Mouse (Mus musculus): ENCODE results near the gene Akap6.

Akap6 gene

GRCm38 (mm10) chr12:52848519-52848855 is 149.3 kb downstream of the Akap6 start:
- DNase-seq (ENCODE audit: low spot score) = no peak

- no peak for DNase-seq (ENCODE audit: low spot score)
Measured at GRCm38 (mm10) chr12:52849297-52849696, 150.1 kb downstream of the Akap6 start.

GRCm38 (mm10) chr12:52850332-52851036 is 151.3 kb downstream of the Akap6 start:
- no peak for DNase-seq (ENCODE audit: low spot score)

GRCm38 (mm10) chr12:52851221-52851620 is 152.0 kb downstream of the Akap6 start:
- DNase-seq (ENCODE audit: low spot score) = no peak

DNA sequence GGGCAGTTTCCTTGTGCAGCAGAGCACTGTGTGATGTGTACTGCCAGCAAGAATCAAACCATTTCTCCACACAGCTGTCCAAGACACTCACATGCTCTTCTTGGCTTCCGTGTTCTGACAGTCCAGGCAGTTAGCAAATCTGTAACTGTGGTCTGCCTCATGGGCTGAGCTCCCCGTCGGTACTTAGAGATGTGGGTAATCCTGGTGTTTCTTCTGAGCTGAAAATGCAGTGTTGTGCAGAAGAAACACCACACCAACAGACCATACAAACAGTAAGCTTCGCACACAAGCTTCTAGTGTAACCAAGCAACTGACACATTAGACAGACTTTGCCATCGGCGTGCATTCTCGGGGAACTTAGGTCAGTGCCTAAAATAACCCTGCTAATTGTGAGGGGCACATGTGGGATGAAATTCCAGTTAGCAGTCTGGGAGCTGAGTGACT is 155.1 kb downstream of the Akap6 start:
- no peak for DNase-seq (ENCODE audit: low spot score)

- no peak for DNase-seq (ENCODE audit: low spot score)
Measured at GRCm38 (mm10) chr12:52856104-52856503, 156.9 kb downstream of the Akap6 start.

GRCm38 (mm10) chr12:52857306-52857705 is 158.1 kb downstream of the Akap6 start:
- no peak for DNase-seq (ENCODE audit: low spot score)

- no peak for DNase-seq (ENCODE audit: low spot score)
Measured at GRCm38 (mm10) chr12:52861922-52862321, 162.7 kb downstream of the Akap6 start.

DNA sequence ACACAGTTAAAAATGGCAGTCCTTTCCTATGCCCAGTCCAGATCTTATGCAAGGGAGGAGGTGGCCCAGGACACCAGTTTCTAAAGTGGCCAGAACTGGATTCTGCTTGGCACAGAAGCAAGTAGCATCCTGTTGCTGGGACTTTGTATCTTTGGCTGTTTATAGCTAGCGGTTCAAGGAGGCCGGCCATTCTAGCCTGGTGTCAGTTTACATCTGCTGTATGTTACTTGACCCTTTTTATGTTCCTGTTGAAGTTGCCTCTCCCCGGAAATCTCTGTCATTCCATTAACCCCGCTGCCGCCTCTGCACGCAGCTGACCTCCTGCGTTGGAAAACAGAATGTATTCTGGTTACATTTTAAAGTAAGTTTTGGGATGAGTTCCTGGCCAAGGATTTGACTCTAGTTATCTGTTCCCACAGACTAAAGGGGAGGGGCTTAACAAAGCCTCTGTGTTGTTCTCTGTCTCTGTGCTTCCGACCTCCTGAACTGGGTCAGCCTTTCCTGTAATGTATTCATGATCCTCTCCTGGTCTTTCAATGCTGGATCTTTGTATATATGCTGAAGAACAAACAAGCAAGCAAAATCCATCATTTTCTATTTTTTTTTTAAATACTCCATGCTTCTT is 168.9 kb downstream of the Akap6 start:
- DNase-seq (ENCODE audit: low spot score) = no peak

GRCm38 (mm10) chr12:52871604-52872003 is 172.4 kb downstream of the Akap6 start:
- DNase-seq (ENCODE audit: low spot score) = no peak

GRCm38 (mm10) chr12:52874332-52874923 is 175.2 kb downstream of the Akap6 start:
- DNase-seq (ENCODE audit: low spot score) = no peak

DNA sequence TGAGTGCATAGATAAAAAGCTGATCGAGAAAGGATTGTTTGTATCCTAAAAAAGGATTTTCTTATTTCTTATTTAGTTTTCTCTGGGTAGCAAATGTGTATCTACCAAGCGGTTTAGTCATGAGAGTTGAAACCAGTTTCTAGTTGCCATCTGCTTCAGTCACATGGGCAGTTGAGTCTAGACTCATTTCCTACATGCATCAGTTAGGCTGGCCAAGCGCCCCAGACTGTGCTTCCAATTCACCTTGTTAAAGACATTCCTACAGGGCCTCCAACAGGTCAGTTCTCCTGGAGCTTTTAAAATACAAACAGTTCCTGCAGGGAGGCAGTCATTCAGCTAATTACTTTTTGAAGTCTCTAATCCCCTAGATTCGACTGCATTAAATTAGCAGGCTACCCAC is 176.9 kb downstream of the Akap6 start:
- DNase-seq (ENCODE audit: low spot score) = no peak

- no peak for DNase-seq (ENCODE audit: low spot score)
Measured at GRCm38 (mm10) chr12:52876978-52877769, 178.0 kb downstream of the Akap6 start.

DNA sequence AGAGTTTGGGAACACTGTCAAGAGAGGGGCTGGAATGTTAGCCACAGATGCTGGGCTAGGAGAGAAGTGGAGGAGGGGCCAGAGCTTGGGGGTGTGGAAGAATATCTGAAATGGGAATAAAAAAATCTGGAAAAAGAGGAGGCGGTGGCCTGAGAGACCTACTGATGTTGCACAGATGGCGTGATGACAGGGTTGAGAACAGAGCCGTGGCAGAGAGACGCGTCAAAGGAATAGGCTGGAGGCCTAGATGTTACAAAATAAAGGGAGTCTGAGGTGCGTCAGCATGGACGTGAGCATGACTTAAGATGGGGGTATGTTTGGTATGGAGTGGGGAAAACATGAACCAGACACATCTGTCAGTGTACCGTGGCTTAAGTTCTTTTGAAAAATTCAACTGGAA is 180.1 kb downstream of the Akap6 start:
- DNase-seq (ENCODE audit: low spot score) = no peak

DNA sequence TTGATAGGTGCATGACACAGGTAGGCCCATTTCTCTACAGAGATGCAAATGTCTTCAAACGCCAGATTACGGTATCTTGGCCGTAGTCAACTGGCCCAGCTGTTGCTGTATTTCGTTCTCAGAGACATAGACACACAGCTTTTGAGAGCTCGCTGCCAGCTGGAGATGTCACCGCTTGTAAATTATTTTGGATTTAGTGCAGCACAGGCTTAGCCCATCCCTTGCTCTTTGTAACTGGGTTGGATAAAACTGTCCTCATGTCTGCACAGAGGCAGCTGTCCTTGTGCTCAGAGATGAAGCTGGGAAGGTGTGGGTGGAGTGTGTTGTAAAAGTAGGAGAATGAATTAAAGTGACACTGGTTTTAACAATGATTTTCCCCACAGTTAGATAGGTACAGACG is 193.3 kb downstream of the Akap6 start:
- no peak for DNase-seq (ENCODE audit: low spot score)

DNA sequence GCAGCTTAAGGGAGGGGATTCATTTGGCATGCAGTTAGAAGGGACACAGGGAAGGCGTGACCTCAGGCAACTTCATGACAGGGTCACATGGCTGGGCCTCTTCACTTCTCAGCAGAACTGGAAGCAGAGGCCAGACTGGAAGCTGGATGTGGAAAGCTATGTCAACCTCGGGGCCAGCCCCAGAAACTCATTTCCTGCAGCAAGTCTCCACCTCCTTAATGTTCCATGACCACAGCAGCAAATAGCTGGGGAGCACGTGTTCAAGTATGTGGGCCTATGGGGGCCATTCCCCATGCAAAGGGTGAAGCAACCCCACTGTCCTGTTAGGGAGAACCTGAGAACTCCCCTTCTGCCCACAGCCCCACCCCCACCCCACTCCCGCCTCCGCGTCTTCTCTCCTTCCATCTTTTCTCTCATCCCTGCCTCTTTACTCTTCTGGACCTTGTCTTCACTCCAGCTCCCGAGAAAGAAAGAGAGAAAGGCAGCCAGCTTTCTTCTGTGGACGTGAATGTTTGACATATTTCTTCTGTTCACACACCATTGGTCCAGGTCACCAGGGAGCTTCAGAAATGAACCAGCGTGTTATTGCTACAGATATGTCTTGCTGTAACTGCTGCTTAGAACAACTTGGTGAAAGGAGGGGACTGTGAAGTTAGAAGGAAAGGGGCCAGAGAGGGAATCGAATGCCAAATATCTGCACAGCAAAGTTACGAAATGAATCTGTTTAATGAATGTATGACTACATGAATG is 194.6 kb downstream of the Akap6 start:
- no peak for DNase-seq (ENCODE audit: low spot score)

DNA sequence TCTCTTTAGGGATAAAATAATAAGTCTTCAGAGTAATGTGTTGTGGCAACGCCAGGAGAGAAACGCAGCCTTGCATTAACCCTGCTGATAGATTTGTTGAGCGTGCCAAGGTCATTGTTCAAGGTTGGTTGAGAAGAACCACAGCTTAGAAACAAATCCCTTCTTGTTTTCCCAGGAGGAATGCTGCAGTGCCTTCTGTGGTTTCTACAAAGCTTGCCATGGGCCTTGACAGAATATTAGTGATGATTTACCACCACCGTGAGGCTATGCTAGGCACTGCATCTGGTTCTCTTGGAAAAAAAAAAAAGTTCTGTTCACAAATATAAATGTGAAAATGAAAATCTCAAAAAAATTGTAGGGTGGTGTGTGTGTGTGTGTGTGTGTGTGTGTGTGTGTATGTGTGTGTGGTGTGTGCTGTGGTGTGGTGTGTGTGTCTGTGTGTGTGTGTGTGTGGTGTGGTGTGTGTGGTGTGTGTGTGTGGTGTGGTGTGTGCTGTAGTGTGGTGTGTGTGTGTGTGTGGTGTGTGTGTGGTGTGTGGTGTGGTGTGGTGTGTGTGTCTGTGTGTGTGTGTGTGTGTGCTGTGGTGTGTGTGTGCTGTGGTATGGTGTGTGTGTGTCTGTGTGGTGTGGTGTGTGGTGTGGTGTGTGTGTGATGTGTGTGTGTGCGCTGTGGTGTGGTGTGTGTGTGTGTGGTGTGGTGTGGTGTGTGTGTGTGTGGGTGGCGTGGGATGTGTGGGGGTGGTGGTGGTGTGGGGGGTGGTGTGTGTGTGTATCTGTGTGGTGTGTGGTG is 196.7 kb downstream of the Akap6 start:
- DNase-seq (ENCODE audit: low spot score) = peak; percentile 41

DNA sequence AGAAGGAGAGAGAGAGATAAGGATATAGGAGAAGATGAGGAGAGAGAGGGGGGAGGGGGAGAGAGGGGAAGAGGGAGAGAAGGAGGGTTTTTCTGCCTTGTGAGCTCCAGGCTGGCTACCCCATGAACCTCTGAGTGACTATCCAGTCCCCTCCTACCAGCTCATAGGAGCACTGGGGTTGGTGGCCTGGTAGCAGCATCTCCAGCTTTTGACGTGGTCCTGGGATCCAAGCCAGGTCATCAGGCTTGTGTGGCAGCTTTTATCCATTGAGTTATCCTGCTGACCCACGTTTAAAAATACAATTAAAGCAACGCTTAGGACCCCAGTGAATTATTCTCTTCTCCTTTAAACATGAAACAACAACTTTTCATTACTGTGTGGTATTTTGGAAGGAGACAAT is 197.6 kb downstream of the Akap6 start:
- DNase-seq (ENCODE audit: low spot score) = no peak

GRCm38 (mm10) chr12:52898130-52898529 is 198.9 kb downstream of the Akap6 start:
- no peak for DNase-seq (ENCODE audit: low spot score)

DNA sequence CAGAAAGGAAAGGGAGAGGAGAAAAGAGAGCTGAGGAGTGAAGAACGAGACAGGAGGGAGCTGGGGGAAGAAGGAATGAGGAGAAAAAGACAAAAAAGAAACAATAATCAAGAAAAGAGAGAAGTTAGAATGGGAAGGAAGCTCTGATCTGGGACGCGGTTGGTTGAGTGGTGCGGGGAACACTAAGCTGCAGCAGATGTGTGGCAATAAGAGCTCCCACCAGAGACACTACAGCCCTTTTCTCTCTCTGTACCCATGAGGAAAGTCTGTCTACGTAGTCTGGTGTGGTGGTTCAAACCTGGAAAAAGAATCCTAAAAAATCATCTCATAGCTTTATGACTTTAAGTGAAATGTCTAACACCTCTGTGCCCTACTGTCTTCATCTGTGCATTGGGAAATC is 204.9 kb downstream of the Akap6 start:
- no peak for DNase-seq (ENCODE audit: low spot score)

GRCm38 (mm10) chr12:52908448-52909066 is 209.4 kb downstream of the Akap6 start:
- DNase-seq (ENCODE audit: low spot score) = no peak

Data from ovary, postnatal 36 days (tissue).